Mouse (Mus musculus) heart, embryonic 14.5 days (tissue): Measurements from ENCODE around the gene Moxd1. TPM values are rescaled to one million over a fixed set of nuclear protein-coding genes. Genes with fewer than 3 reads are reported as not detected.

ENCODE experiments used
- ATAC-seq: fragments of 200-750 bp; cut with Nextera tagmentation; 2 replicates; pipeline ENCODE4 v1.8.0; 2017; ENCODE audit warnings: low read depth, moderate TSS enrichment; ENCODE audit not compliant: insufficient number of reproducible peaks, insufficient read depth, low FRiP score
- H3K27ac ChIP-seq, 2 experiments: fragments of 200-500 bp in 1 of 2; fragments of 300-500 bp in 1 of 2; sonication (generic) in 1 of 2; replicated peaks in 1 of 2; 2 replicates each; pipeline ENCODE4 v1.5.1; 2012 to 2014; ENCODE audit warnings: low read depth in 2 of 2, low read length in 2 of 2, control low read depth in 1 of 2, mild to moderate bottlenecking in 1 of 2, mixed read lengths in 1 of 2; ENCODE audit not compliant: control insufficient read depth in 1 of 2, insufficient read depth in 1 of 2
- H3K27me3 ChIP-seq: fragments of 300-500 bp; sonication (generic); 2 replicates; pipeline ENCODE4 v1.6.1; 2014; ENCODE audit warnings: mild to moderate bottlenecking, low read length, control low read depth; ENCODE audit not compliant: control insufficient read depth, insufficient read depth
- H3K36me3 ChIP-seq: fragments of 300-500 bp; sonication (generic); 2 replicates; pipeline ENCODE4 v1.6.1; 2014; ENCODE audit warnings: mild to moderate bottlenecking, control low read depth, low read length, mixed read lengths; ENCODE audit not compliant: control insufficient read depth, insufficient read depth
- H3K4me1 ChIP-seq, 2 experiments: fragments of 200-500 bp in 1 of 2; fragments of 300-500 bp in 1 of 2; sonication (generic) in 1 of 2; 2 replicates each; pipeline ENCODE4 v1.6.1; 2012 to 2014; ENCODE audit warnings: low read length in 2 of 2, control low read depth in 1 of 2, mixed read lengths in 1 of 2; ENCODE audit not compliant: control insufficient read depth in 2 of 2, insufficient read depth in 2 of 2
- H3K4me2 ChIP-seq: fragments of 300-500 bp; sonication (generic); 2 replicates; pipeline ENCODE4 v1.6.1; 2014; ENCODE audit warnings: mild to moderate bottlenecking, low read length
- H3K4me3 ChIP-seq, 2 experiments: fragments of 200-500 bp in 1 of 2; fragments of 300-500 bp in 1 of 2; sonication (generic) in 1 of 2; 2 replicates each; pipeline ENCODE4 v1.5.1; 2012 to 2014; ENCODE audit warnings: low read length in 2 of 2, mild to moderate bottlenecking in 2 of 2, control low read depth in 1 of 2, low read depth in 1 of 2, moderate library complexity in 1 of 2; ENCODE audit not compliant: control insufficient read depth in 1 of 2, insufficient read depth in 1 of 2
- H3K9ac ChIP-seq: fragments of 300-500 bp; sonication (generic); 2 replicates; pipeline ENCODE4 v1.6.1; 2014; ENCODE audit warnings: mild to moderate bottlenecking, low read length
- H3K9me3 ChIP-seq: fragments of 300-500 bp; sonication (generic); 2 replicates; pipeline ENCODE4 v1.6.1; 2016; ENCODE audit warnings: low read length, control low read depth; ENCODE audit not compliant: control insufficient read depth
- WGBS: fragments of 180-500 bp; shearing (Covaris S2); extraction: QIAGEN DNeasy Blood & Tissue Kit; methylation state at CpG from one replicate; pipeline ENCODE4 v1.1.7; 2014; 5-methylcytosine and 5-hydroxymethylcytosine counted together
- polyA plus RNA-seq: library from polyadenylated mRNA; unstranded; fragments of >200 nt; fragmentation: Nextera tagmentation; extraction: Ambion mirVana; gene quantifications from 2 replicates; pipeline ENCODE4 v1.2.1, GENCODE M21; 2014

The Moxd1 gene
- polyA plus RNA-seq, 1 experiment from 2014 or later = 9.1 TPM

DNA sequence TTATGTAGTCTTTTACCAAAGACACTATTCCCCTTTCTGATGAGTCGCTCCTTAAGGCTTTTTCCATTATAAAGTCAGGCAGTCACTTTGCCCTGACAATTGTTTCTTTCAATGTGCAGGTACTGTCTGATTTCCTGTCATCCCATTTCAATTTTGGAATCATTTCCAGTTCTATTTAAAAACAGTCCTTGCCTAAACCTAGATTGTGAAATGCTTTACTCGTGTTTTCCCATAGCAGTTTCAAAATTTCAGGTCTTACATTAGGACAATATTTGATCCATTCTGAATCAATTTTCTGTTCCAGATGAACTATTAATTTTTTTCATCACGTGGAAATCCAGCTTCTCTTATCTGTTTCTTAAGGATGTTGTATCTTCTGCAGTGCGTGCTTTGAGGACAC lies 23.5 kb downstream of the Moxd1 start:
- 69% methylated on average over 4 of the region's 4 CpGs for WGBS
- H3K4me2 ChIP-seq = no peak overlapping the region

DNA sequence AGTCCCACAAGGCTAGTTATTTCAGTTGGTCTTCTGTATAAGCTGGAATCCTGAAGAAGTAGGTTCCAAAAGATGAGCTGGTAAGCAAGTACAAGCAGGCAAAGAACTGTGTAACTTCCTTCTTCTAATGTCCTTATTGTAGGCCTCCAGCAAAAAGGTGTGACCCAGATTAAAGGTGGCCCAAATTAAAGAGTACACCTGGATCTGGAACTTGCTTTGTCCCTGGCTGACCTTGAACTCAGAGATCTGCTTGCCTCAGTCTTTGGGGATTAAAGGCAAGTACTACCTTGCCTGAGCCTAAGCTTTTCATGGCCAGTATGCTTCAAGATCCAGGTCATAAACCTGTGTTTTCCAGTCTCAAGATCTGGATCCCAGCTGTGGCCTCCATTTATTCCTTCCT lies 24.8 kb downstream of the Moxd1 start:
- no peak overlapping the region for H3K27ac ChIP-seq
- no peak overlapping the region for H3K4me3 ChIP-seq
- no peak overlapping the region for H3K9ac ChIP-seq
- no peaks in the 10 kb centered on the region for H3K27me3 ChIP-seq
- no peaks in the 10 kb centered on the region for H3K4me1 ChIP-seq
- H3K4me2 ChIP-seq = no peak overlapping the region
- H3K9me3 ChIP-seq = no peaks in the 10 kb centered on the region
- no peak for ATAC-seq
- H3K36me3 ChIP-seq = no peaks in the 10 kb centered on the region

More for the DNA sequence above, 23.5 kb downstream of the Moxd1 start:
- Histone ChIP-seq H3K9me3 (no peaks in the 10 kb centered on the region), H3K9ac (no peak overlapping the region), H3K4me3 (no peak overlapping the region), H3K27me3 (no peaks in the 10 kb centered on the region), H3K4me1 (no peaks in the 10 kb centered on the region), H3K27ac (no peak overlapping the region), H3K36me3 (no peaks in the 10 kb centered on the region)
- ATAC-seq = no peak

DNA sequence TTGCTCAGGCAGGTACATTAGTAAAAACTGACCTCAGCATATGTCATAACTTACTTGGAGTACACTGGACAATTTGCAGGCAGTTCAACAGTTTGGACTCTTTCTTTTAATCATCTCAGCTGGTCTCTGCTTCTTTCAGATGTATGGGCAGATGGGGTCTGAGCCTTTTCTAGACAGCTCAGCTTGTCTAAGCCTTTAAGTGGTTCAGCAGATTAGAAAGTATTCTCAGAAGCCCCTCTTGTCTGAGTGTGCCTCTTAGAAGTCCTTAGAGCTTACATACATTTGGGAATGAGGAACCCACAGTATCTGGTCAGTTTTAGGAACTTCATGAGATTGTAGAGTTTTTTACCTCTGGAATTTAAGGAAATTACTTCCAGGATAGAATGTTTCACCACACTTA lies 28.3 kb downstream of the Moxd1 start:
- H3K9me3 ChIP-seq = no peaks in the 10 kb centered on the region
- no peak overlapping the region for H3K4me3 ChIP-seq
- H3K4me1 ChIP-seq = no peaks in the 10 kb centered on the region
- no peaks in the 10 kb centered on the region for H3K36me3 ChIP-seq
- no peak overlapping the region for H3K4me2 ChIP-seq
- no peak overlapping the region for H3K27ac ChIP-seq
- no peaks in the 10 kb centered on the region for H3K27me3 ChIP-seq
- no peak for ATAC-seq
- no peak overlapping the region for H3K9ac ChIP-seq

DNA sequence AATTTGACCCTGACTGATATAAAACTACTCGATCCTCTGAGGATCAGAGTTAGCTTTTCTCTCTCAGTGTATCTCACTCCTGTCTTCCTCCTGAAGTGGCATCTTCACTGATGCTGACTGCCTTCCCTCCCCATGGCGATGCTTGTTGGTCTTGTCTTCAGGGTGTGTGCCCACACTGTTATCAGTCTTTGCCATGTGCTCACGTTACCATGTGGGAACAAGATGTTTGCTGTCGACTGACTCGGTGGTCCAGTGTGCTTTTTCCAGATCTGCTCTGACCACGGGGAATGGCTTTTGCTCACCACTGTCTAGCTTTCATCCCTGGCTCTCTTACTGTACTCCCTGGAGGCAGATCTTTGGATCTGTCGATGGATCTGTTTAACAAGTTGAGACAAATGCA lies 34.8 kb downstream of the Moxd1 start:
- Histone ChIP-seq H3K4me2 (no peak overlapping the region), H3K27me3 (no peaks in the 10 kb centered on the region), H3K4me1 (no peaks in the 10 kb centered on the region), H3K9ac (no peak overlapping the region), H3K4me3 (no peak overlapping the region), H3K9me3 (no peaks in the 10 kb centered on the region), H3K27ac (no peak overlapping the region), H3K36me3 (no peaks in the 10 kb centered on the region)
- WGBS = 63% methylated on average over 7 of the region's 7 CpGs
- no peak for ATAC-seq

DNA sequence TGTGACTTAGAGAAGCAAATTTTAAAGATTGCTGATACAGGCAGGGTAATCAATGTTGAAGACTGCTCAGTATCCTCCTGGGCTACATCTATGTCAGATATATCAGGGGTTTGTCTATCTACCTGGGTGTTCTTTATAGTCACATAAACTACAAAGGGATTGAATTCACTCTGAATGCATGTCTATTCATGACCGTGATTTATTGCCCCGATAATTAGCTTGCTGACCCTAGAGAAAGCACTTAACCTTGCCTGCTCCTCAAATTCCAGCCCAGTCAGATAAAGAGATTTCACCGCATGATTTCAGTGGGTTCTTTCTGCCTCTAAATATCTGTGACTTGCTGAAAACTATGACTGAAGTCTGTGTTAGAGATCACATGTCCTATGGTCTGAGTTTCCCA lies 35.6 kb downstream of the Moxd1 start:
- WGBS = 71% methylated on average over 3 of the region's 3 CpGs
- Histone ChIP-seq H3K4me3 (no peak overlapping the region), H3K9ac (no peak overlapping the region), H3K4me1 (no peaks in the 10 kb centered on the region), H3K27ac (no peak overlapping the region), H3K36me3 (no peaks in the 10 kb centered on the region), H3K27me3 (no peaks in the 10 kb centered on the region), H3K9me3 (no peaks in the 10 kb centered on the region), H3K4me2 (no peak overlapping the region)
- ATAC-seq = no peak

DNA sequence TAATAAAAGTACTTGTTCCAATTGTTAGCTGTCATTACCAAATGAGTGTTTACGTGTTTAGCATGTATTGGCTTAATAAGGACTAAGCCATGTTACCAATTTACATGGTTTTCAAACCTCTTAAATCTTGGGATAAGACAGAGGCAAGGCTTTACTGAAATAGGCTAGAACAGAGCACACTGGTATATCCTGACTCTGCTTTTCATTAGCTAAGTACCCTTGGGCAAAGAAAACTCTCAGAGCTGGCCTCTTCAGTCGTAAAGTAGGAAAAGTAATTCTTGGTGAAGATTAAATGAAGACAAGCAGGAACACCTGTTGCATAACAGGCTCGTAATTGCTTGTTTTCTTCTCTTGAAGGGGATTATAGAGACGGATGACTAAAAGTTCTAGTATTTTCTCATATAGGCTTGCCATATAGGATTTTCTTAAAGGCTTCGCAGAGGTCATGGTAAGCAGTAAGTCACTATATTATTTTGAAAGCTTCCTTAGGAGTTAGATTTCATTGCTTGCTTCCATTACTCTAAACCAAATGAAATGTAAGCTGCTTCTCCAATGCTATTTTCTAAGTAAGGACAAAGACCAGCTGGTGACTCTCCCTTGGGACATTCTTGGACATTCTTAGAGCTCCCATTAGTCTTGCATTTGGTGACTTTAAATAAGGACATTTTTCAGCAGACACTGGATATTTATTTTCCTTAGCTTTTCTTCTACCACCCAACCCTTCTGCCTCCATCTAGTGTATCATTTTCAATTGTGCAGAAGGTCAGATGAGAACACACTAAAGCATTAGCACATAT lies 36.7 kb downstream of the Moxd1 start:
- Histone ChIP-seq H3K4me2 (no peak overlapping the region), H3K4me1 (no peaks in the 10 kb centered on the region), H3K4me3 (no peak overlapping the region), H3K9me3 (no peaks in the 10 kb centered on the region), H3K27ac (no peak overlapping the region), H3K9ac (no peak overlapping the region), H3K36me3 (no peaks in the 10 kb centered on the region), H3K27me3 (no peaks in the 10 kb centered on the region)
- no peak for ATAC-seq
- WGBS = 79% methylated on average over 5 of the region's 5 CpGs

DNA sequence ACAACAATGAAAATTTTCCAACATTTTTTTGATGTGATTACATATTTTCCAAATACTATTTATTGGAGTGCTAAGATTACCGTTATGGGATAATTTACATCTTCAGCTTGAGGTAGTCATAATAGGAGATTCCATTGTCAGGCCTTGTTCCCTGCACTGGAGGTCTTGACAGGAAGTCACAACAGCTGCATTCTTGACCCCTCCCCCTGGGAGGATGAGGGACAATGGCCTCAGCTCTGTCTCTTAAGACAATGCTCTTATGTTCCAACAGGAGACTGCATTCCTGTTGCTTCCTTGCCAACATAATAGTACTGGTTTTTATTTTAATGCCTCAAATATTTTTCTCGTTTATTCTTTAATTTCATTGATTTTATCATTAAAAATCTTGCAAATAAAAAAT lies 44.2 kb downstream of the Moxd1 start:
- Histone ChIP-seq H3K4me1 (no peaks in the 10 kb centered on the region), H3K27me3 (no peaks in the 10 kb centered on the region), H3K9ac (no peak overlapping the region), H3K27ac (no peak overlapping the region), H3K4me3 (no peak overlapping the region), H3K9me3 (no peaks in the 10 kb centered on the region), H3K36me3 (no peaks in the 10 kb centered on the region), H3K4me2 (no peak overlapping the region)
- ATAC-seq = no peak
- 65% methylated on average over 2 of the region's 2 CpGs for WGBS

DNA sequence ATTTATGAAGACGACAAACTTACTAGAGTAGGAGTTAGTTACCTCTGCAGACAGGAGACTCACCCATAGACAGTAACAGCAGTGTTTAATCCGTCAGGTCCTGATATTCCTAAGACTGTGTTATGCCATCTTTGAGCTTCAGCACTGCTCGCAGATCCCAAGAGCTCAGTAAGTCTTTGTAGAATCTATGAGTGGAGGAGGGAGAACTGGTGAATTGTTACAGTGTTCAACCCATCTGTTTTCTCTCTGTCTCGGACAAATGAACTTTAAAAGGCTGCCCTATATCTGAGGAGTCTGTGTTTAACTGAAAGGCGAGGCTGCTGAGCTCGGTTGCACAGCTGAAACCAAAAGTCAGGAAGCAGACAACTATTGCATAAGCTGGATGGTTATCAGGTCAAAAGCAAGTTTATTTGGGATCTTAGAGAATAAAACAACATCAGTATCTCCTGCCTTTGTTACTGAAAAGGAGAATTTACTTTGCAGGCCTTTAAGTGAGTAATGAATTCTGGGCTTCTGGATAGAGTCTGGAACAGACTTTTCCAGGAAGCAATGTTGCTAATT lies 47.8 kb downstream of the Moxd1 start:
- Histone ChIP-seq H3K4me1 (no peaks in the 10 kb centered on the region), H3K9ac (no peak overlapping the region), H3K36me3 (no peaks in the 10 kb centered on the region), H3K27ac (no peak overlapping the region), H3K9me3 (no peaks in the 10 kb centered on the region), H3K4me3 (no peak overlapping the region), H3K4me2 (no peak overlapping the region), H3K27me3 (no peaks in the 10 kb centered on the region)
- 58% methylated on average over 6 of the region's 6 CpGs for WGBS
- no peak for ATAC-seq
